ENCODE assay signal across 23 mouse cellular contexts in the genomic region with DNA sequence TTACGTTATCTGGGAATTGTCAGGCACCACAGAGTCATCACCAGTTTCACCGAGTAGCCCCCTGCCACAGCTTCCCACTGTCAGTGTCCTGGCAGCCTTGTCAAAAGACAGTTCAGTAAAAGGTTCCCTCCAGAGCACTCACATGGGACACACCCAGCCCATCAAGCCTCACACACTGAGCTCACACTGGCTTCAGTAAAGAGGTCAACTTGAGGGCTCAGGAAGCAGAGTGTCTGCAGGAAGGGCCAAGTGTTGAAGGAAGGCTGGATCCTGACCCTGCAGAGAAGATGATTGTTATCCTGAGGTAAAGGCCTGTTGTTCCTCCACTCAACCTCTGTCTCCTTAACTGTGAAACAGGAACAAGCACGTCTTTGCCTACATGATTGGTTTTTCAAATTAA.
"Had no signal": no experiment of that assay in that cellular context is flagged by ENCODE, and none has a peak within 500 bp of the region (broad histone marks: within the 10 kb centered on the region; RNA-seq: fewer than 3 reads in every experiment).

No protein-coding gene starts in this region.

- H3K4me3 ChIP-seq: heart, embryonic 10.5 days; heart, embryonic 13.5 days; heart, embryonic 15.5 days; hindbrain, embryonic 13.5 days; hindbrain, embryonic 15.5 days; limb, embryonic 13.5 days; limb, embryonic 15.5 days; liver, embryonic 12.5 days had no signal

- H3K36me3 ChIP-seq: heart, embryonic 10.5 days; heart, embryonic 13.5 days; heart, embryonic 15.5 days; hindbrain, embryonic 13.5 days; hindbrain, embryonic 15.5 days; limb, embryonic 13.5 days; limb, embryonic 15.5 days; liver, embryonic 12.5 days had no signal

- H3K27me3 ChIP-seq: heart, embryonic 13.5 days; heart, embryonic 15.5 days; hindbrain, embryonic 13.5 days; hindbrain, embryonic 15.5 days; limb, embryonic 13.5 days; limb, embryonic 15.5 days; liver, embryonic 12.5 days had no signal

- H3K27ac ChIP-seq: heart, embryonic 10.5 days; heart, embryonic 13.5 days; heart, embryonic 15.5 days; hindbrain, embryonic 13.5 days; hindbrain, embryonic 15.5 days; hindbrain, postnatal 0 days; limb, embryonic 13.5 days; limb, embryonic 15.5 days; liver, embryonic 12.5 days; liver, embryonic 14.5 days had no signal

- H3K9ac ChIP-seq: heart, embryonic 13.5 days; heart, embryonic 15.5 days; hindbrain, embryonic 13.5 days; hindbrain, embryonic 15.5 days; limb, embryonic 13.5 days; limb, embryonic 15.5 days; liver, embryonic 12.5 days; liver, embryonic 14.5 days had no signal

- H3K4me1 ChIP-seq: heart, embryonic 13.5 days; heart, embryonic 15.5 days; limb, embryonic 13.5 days; limb, embryonic 15.5 days; liver, embryonic 12.5 days had no signal

- ATAC-seq: hindbrain, postnatal 0 days; intestine, embryonic 16.5 days; liver, embryonic 12.5 days had no signal

- DNase-seq: gastrocnemius, postnatal 14 days; gastrocnemius, postnatal 36 days; heart, postnatal 14 days; heart, postnatal 36 days; kidney, adult 11 months; kidney, adult 8-10 months; kidney, postnatal 10 days; kidney, postnatal 25 days; kidney, postnatal 4 days; layer of hippocampus, adult 9-11 months; layer of hippocampus, postnatal 36 days; left cerebral cortex, postnatal 4 days had no signal

- H3K9me3 ChIP-seq: heart, embryonic 10.5 days; heart, embryonic 13.5 days; heart, embryonic 15.5 days; hindbrain, embryonic 13.5 days; hindbrain, embryonic 15.5 days; limb, embryonic 13.5 days; limb, embryonic 15.5 days; liver, embryonic 12.5 days had no signal

- H3K4me2 ChIP-seq: heart, embryonic 13.5 days; heart, embryonic 15.5 days; hindbrain, embryonic 13.5 days; hindbrain, embryonic 15.5 days; limb, embryonic 13.5 days; limb, embryonic 15.5 days; liver, embryonic 12.5 days had no signal
